Mouse (Mus musculus) adrenal gland, adult 2 months (tissue): ENCODE data around the gene Gab2. TPM values are rescaled to one million over a fixed set of nuclear protein-coding genes. Genes with fewer than 3 reads are reported as not detected.

Experiments
- DNase-seq: peaks from one replicate; pipeline ENCODE4 v3.0.0; 2021
- polyA plus RNA-seq: library from polyadenylated mRNA; depleted of rRNA; stranded (reverse); fragments of >200 nt; gene quantifications from 2 replicates; pipeline ENCODE4 v1.2.3, GENCODE M21; 2012; rRNA removed
- total RNA-seq, 2 experiments: library from RNA; stranded (reverse); gene quantifications; 2 replicates each; pipeline ENCODE4 v1.2.3; 2021

Gab2 gene
- total and polyA plus RNA-seq, 3 experiments: 8.2 to 21.9 (median 18.0) TPM

DNA sequence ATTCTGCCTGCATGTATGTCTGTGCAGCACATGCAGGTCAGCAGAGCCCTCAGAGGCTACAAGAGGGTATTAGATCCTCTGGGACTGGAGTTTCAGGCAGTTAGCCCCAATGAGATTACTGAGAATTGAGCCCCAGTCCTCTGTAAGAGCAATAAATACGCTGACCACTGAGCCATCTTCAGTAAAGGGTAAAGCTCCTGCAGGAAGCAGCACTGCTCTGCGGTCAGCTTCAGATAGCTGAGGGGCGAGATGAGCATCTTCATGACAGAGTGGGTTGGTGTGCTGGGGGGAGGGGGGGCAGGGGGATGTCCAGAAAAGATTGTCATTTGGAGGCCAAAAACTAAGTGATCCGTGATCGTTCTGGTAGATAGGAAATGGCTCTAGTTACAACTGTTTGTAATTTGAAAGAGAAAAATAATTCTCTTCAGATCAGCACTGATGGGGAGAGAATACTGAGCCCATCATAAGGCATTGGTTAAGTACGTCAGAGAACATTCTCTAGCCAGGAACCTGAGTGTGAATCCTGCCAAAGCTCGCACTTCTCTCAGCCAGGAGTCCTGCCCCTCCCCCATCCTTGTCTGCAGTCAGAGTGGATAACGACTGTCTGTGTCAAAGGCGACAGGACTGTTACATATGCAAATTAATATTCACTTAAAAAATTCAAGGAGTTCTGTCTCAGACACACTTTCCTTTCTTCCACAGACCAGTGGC lies 264.9 kb downstream of the Gab2 start:
- no peak for DNase-seq

DNA sequence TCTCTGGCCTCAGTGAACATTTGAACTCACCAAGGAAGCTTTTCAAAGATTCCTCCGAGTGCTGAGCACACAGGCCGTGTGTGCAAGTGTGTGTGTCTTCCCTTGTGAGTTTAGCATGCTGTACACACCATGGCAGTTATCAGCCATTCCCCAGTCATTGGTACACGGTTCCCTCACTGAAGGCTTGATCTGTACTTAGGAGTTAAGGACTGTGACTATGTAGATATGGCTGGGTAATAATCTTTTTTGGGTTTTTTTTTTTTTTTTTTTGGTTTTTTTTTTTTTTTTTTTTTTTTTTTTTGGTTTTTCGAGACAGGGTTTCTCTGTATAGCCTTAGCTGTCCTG lies 265.4 kb downstream of the Gab2 start:
- DNase-seq: no peak

DNA sequence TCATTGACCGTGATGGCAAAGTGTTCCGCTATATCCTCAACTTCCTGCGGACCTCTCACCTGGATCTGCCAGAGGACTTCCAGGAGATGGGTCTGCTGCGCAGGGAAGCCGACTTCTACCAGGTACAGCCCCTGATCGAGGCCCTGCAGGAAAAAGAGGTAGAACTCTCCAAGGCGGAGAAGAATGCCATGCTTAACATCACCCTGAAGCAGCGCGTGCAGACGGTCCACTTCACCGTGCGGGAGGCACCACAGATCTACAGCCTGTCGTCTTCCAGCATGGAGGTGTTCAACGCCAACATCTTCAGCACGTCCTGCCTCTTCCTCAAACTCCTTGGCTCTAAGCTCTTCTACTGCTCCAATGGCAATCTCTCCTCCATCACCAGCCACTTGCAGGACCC lies 266.1 kb downstream of the Gab2 start:
- no peak for DNase-seq

DNA sequence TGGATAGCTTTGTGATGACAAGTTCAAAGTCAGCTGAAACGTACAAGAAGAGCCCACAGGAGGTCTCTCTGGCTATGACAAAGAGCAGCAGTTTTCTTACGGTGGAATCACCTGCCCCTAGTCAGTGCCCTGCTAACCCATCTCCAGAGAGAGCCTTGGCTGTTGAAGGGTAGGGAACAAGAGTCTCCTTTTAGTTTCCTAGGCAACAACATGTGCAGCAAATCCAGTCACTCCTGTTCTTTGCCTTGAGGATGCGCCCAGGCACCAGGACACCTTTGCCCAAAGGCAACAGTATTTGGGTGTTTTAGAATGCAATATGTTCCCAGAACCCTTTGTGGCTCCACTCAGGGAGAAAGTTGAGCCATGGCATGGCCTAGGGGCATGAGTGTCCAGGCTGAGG lies 266.9 kb downstream of the Gab2 start:
- no peak for DNase-seq

DNA sequence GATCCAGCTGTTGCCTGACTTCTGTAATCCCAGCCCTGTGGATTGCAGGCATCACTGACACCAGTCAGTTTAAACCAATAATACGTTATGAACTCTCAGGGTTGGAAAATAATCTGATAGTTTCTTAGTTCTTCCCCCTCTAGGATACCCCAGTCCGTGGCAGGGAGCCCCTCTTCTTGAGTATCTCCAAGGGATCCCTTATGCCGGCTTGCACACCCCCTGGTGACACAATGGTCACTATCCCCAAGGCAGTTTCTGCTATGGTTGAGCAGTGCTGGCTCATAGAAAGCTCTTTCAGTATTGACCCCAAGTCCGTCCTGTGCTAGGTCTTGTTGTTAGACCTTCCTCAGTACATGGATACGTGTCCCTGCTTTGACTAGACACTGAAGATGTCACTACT lies 267.4 kb downstream of the Gab2 start:
- DNase-seq: no peak

DNA sequence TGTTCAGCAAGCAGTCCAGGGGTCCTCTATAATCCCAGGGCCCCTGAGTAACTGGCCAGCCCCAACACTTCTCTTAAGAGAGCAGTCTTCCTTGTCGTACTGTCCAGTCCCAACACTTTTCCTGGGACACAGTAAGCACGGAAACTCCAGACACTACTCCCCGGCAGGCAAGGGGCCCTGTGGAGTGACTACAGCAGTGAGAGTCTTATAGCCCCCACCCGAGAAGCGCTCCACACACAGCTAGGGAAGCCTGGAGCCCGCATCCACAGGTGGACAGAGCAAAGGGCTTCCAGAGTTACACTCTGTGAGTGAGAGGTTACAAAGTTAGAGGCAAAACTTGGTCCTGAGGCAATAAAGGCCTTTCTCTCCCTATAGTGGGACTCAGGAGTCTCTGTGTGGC lies 268.1 kb downstream of the Gab2 start:
- no peak for DNase-seq

DNA sequence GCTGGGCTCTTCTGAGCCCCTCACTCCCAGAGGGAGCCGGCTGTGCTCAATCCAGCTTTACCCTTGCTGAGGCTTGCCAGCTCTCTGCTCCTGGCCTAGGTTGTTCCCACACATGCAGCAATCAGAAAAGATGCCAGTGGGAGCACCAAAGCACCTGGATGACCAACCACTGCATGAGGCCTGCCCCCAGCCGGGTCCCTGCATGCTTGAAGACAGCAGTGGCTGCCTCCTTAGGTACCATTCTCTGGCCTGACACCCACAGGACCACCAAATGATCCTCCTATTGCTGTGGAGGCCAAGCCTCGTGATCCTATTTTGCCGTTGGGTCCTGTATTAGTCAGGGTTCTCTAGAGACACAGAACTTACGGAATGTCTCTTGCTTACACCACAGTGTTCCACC lies 269.5 kb downstream of the Gab2 start:
- no peak for DNase-seq

DNA sequence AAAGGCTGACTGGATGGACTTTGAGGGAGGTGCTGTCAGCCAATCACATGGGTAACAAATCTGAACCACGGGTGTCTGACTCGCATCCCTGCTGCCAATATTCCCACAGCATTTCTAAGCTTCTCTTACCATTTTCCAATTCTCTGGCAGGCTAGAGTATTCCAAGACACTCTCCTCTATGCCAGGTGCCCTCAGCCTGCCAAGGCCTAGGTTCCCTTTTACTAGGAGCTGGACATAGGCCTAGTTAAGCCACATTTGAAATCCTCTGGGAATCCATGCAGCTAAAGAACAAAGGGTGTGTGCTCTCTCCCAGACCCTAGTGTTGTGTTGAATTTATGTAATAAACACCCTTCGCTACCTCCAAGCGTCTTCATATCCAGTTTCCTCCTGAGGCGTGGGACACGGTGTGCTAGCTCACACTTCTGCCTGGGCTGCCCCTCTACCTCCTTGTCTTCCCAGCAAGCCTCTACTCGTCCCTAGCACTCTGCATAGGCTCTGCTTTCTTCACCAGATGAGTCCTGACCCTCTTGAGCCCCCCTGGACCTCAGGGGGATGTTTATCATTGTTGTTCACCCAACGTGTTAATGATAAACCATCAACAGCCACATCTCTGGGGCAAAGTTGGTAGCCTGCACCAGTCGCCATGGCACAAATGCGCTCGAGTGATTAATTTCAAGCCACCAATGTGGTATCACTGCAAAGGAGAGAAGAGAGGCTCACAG lies 270.6 kb downstream of the Gab2 start:
- no peak for DNase-seq

DNA sequence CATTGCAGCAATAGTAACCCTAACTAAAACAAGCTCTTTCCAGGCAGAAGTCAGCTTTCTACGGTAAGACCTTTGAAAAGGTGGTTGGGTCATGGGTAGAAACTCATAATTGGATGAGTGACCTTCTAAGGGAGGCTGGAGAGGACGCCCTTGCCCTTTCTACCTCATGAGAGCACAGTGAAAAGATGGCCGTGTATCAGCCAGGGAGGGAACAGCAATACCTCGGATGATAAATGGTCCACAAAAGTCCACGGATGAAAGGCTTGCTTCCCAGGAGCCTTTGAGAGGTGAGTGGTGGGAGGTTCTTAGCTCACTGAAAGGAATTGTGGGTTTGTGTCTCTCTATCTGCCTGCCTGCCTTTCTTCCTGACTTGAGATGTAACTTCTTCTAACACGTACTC lies 272.0 kb downstream of the Gab2 start:
- DNase-seq: no peak

DNA sequence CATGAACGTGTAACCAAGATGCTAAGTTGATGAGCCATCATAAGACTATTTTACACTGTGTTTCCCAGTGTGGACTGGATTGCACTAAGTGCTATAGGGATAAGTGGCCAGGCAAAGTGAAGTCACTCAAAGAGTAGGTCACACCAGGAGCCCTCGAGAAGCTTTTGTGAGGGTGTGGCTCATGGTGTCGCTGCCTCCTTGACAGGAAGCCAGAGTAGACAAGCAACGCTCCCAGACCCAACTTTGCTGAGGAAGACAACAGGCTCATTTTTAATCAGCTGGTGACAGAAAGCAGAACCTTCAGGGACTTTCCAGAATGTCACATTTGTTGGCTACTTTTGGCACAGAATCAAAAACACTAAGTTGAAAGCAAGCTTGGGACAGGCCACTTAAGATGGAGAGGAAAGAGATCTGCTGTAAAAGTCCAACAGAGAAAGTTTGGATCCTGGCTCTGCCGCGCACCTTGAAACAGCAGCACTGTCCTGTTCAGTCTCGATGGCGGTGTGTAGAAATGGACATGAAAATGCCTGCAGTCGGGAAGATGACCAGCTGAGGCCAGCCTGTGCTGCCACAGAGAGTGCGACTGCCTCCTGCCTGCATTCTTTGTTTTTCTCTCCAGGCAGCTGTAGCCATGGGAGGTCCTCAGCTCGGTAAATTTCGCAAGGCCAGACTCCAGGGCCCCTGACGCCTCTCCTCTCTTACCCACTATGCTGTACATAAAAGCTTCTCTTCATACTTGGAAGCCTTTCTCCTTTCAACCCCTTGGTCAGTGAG lies 273.9 kb downstream of the Gab2 start:
- no peak for DNase-seq

DNA sequence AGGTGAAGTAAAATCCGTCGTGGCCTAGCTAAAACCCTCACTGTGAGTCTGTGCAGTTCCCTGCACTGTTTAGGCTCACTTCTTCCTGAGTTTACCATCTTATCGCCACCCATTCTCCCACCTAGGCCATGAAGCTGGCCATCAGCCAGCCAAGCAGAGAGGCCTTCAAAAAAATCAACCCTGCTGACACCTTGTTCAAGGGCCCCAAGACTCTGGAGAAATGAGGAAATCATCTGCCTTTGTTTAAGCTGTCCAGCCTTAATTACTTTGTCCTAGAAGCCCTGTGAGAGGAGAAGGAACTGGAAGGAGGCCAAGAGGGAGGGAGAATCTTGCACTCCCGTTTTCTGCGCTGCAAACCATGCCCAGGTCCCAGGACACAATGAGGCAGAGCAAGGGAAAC lies 274.9 kb downstream of the Gab2 start:
- DNase-seq: no peak

DNA sequence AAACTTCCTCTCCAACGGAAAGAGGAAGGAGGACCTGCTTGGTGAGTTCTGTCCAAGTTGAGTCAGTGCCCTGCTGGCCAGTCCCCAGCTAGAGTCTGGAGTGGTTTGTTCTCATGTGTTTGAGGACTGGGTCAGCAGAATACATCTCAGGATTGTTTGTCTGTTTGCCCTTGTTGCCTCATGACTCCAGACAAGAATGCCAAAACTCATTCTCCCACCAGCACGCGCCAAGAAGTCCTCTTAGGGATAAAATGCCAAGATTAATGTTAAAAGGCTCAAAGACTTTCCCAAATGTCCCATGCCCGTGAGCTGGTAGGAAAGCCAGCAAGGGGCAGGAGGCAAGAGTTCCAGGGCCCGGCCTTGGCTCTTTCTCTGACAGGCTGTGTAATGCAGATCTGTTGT lies 275.5 kb downstream of the Gab2 start:
- DNase-seq: peak; percentile 39

DNA sequence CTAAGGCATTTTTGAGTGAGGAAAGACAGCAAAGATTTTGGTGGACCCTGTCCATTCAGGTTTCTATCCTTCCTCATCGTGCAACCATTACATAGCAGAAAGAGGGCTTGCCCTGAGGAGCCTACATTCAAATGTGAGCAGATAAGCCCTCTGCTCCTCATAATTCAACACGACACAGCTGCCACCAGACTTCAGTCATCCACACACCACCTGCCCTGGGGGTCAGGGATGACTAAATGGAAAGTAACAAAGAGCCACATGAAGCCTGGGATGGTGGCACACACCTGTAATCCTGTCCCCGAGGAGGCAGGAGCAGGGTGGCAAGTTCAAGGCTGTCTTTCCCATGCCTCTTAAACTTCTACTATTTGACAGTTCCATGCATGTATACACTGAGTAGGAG lies 276.5 kb downstream of the Gab2 start:
- no peak for DNase-seq

DNA sequence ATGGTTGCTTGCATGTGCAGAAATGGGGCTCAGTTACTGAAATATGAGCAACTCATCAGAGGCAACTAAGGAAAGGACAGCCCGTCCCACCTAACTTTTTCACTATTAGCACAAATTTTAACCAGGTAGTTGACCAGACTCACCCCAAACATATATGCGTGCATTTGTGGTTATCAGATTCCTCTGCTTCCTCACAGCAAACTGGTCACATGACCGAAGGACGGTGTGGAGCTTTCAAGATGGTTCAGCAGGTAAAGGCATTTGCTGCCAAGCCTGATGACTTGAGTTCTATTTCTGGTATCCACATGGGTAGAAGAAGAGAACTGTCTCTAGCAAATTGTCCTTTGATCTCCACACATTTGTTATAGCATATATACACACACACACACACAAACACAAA lies 277.0 kb downstream of the Gab2 start:
- DNase-seq: no peak

Other genes starting within 250 kb of the Gab2 start
- 10 to 100 TPM; 12.3 to 22.4 TPM for gene Nars2, start 130.1 kb upstream of the Gab2 start, total RNA-seq
- gene Nars2, start 130.1 kb upstream of the Gab2 start, polyA plus RNA-seq: 2.5 and 3.1 TPM in 2 replicates